Mouse (Mus musculus): ENCODE measurements around the gene Wee2.

DNA sequence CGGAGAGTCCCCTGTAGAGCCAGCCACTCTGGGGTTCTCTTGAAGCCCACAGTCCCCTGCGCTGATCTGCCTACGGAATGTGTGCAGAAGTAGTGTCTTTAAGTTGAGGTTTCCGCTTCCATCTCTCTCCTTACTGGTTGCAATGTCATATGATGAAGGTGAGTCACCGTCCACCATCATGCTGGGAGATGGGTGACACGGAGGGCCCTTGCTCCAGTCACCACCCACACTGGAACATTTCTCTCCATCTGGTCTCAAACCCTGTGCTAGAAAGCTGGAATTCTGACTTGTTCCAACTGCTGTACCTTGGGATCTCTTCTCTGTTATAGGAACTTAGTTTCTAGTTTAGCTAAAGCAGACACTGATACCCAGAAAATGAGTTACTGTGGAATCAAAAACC, 17.8 kb upstream of the Wee2 start:
- TF ChIP-seq CTCF (IDR thresholded peaks at IDR 0.05; ENCODE audit: borderline replicate concordance, extremely low read depth, insufficient read depth, insufficient read length) (no peak), POLR2A (IDR thresholded peaks at IDR 0.05; ENCODE audit: borderline replicate concordance, extremely low read depth, insufficient read depth, insufficient read length, poor library complexity, severe bottlenecking) (no peak)
